Mouse (Mus musculus) heart, embryonic 14.5 days (tissue): ENCODE data around the gene Shroom1. TPM values are rescaled to one million over a fixed set of nuclear protein-coding genes. Genes with fewer than 3 reads are reported as not detected.

Experiments
- microRNA-seq: library from miRNA; unstranded; fragments of <30 nt; microRNA quantifications from one replicate; pipeline ENCODE4, GENCODE M21; 2016
- polyA plus RNA-seq: library from polyadenylated mRNA; unstranded; fragments of >200 nt; fragmentation: Nextera tagmentation; extraction: Ambion mirVana; gene quantifications from 2 replicates; pipeline ENCODE4 v1.2.1, GENCODE M21; 2014

The Shroom1 gene
- polyA plus RNA-seq, 1 experiment from 2014 or later, result 2.5 TPM

Small RNA genes within 50 kb of the gene (microRNA-seq; reads per million reads assigned to microRNA genes)
- gene Mir6920, result not detected

Other genes starting within 250 kb of the Shroom1 start
- 66.8 and 74.0 TPM in 2 replicates for gene Hspa4, start 156.7 kb upstream of the Shroom1 start, polyA plus RNA-seq
- gene Zcchc10, start 132.5 kb upstream of the Shroom1 start, polyA plus RNA-seq, result 15.8 and 17.5 TPM in 2 replicates
- gene Aff4, start 106.4 kb upstream of the Shroom1 start, polyA plus RNA-seq, result 56.2 and 72.9 TPM in 2 replicates
- gene Leap2, start 34.0 kb upstream of the Shroom1 start, polyA plus RNA-seq, result not detected in 2 replicates
- 1,378 and 1,424 TPM in 2 replicates for gene Uqcrq, start 26.4 kb upstream of the Shroom1 start, polyA plus RNA-seq
- gene Gdf9, start 26.2 kb upstream of the Shroom1 start, polyA plus RNA-seq, result 1.4 and 1.7 TPM in 2 replicates
- 0.16 TPM in 1 of 2 replicates, not detected in the other for gene Gm10447, start 95 bp upstream of the Shroom1 start, polyA plus RNA-seq
- gene Gm9837, start 13.3 kb downstream of the Shroom1 start, polyA plus RNA-seq, result not detected in 2 replicates
- not detected in 2 replicates for gene Gm9945, start 23.0 kb downstream of the Shroom1 start, polyA plus RNA-seq
- gene Sowaha, start 23.1 kb downstream of the Shroom1 start, polyA plus RNA-seq, result 0.18 and 0.26 TPM in 2 replicates
- 17.4 and 18.8 TPM in 2 replicates for gene Sept8, start 62.1 kb downstream of the Shroom1 start, polyA plus RNA-seq
- 38.0 and 38.3 TPM in 2 replicates for gene Kif3a, start 110.2 kb downstream of the Shroom1 start, polyA plus RNA-seq
- gene Il4, start 161.5 kb downstream of the Shroom1 start, polyA plus RNA-seq, result 0.53 and 1.5 TPM in 2 replicates
- not detected in 2 replicates for gene Il13, start 177.5 kb downstream of the Shroom1 start, polyA plus RNA-seq